Mouse (Mus musculus): ENCODE data around the gene Auh. TPM values are rescaled to one million over a fixed set of nuclear protein-coding genes. Genes with fewer than 3 reads are reported as not detected.

Auh gene
- polyA plus RNA-seq, 1 experiment from 2014 or later = 42.7 TPM

- Histone ChIP-seq H3K9ac (no peak overlapping the region), H3K27me3 (no peaks in the 10 kb centered on the region), H3K27ac (no peak overlapping the region), H3K4me1 (peaks cover 6% of the 10 kb centered on the region; the same call in 1 of the 2 replicates), H3K36me3 (replicated peaks) (no peaks in the 10 kb centered on the region; the same call in 1 of the 2 replicates), H3K9me3 (no peaks in the 10 kb centered on the region), H3K4me3 (replicated peaks) (no peak overlapping the region), H3K4me2 (no peak overlapping the region)
- 83% methylated on average over 10 of the region's 10 CpGs for WGBS
- ATAC-seq (ENCODE audit: low FRiP score) = no peak
These were observed 37.4 kb downstream of the Auh start for GRCm38 (mm10) chr13:52892065-52892503.

GRCm38 (mm10) chr13:52890313-52890712, 39.2 kb downstream of the Auh start:
- Histone ChIP-seq H3K36me3 (replicated peaks) (no peaks in the 10 kb centered on the region), H3K27me3 (no peaks in the 10 kb centered on the region), H3K4me2 (no peak overlapping the region), H3K4me3 (replicated peaks) (no peak overlapping the region), H3K9me3 (no peaks in the 10 kb centered on the region), H3K27ac (no peak overlapping the region), H3K9ac (no peak overlapping the region), H3K4me1 (peaks cover 6% of the 10 kb centered on the region; the same call in 1 of the 2 replicates)
- ATAC-seq (ENCODE audit: low FRiP score) = no peak
- 85% methylated on average over 9 of the region's 9 CpGs for WGBS

- no peaks in the 10 kb centered on the region for H3K9me3 ChIP-seq
- peaks cover 11% of the 10 kb centered on the region; the same call in 1 of the 2 replicates for H3K4me1 ChIP-seq
- no peaks in the 10 kb centered on the region for H3K36me3 ChIP-seq (replicated peaks)
- ATAC-seq (ENCODE audit: low FRiP score) = no peak
- no peak overlapping the region for H3K4me2 ChIP-seq
- no peaks in the 10 kb centered on the region for H3K27me3 ChIP-seq
- 85% methylated on average over 7 of the region's 7 CpGs for WGBS
- no peak overlapping the region for H3K4me3 ChIP-seq (replicated peaks)
- no peak overlapping the region for H3K9ac ChIP-seq
- no peak overlapping the region for H3K27ac ChIP-seq
These were observed 42.7 kb downstream of the Auh start for GRCm38 (mm10) chr13:52886779-52887178.

GRCm38 (mm10) chr13:52883960-52884326, 45.5 kb downstream of the Auh start:
- H3K27me3 ChIP-seq = no peaks in the 10 kb centered on the region

GRCm38 (mm10) chr13:52883084-52883959, 46.2 kb downstream of the Auh start:
- 79% methylated on average over 17 of the region's 19 CpGs for WGBS
- Histone ChIP-seq H3K27me3 (no peaks in the 10 kb centered on the region), H3K4me3 (replicated peaks) (no peak overlapping the region), H3K4me1 (peaks cover 20% of the 10 kb centered on the region), H3K27ac (no peak overlapping the region), H3K36me3 (replicated peaks) (no peaks in the 10 kb centered on the region), H3K9ac (no peak overlapping the region), H3K4me2 (no peak overlapping the region), H3K9me3 (no peaks in the 10 kb centered on the region)
- no peak for ATAC-seq (ENCODE audit: low FRiP score)

More at GRCm38 (mm10) chr13:52883960-52884326, 45.5 kb downstream of the Auh start:
- no peak overlapping the region for H3K27ac ChIP-seq
- no peak for ATAC-seq (ENCODE audit: low FRiP score)
- 86% methylated on average over 4 of the region's 4 CpGs for WGBS
- H3K4me1 ChIP-seq = peaks cover 18% of the 10 kb centered on the region
- no peak overlapping the region for H3K4me2 ChIP-seq
- no peaks in the 10 kb centered on the region for H3K9me3 ChIP-seq
- H3K36me3 ChIP-seq (replicated peaks) = no peaks in the 10 kb centered on the region
- no peak overlapping the region for H3K9ac ChIP-seq
- H3K4me3 ChIP-seq (replicated peaks) = no peak overlapping the region

- Histone ChIP-seq H3K4me2 (no peak overlapping the region), H3K27me3 (no peaks in the 10 kb centered on the region), H3K36me3 (replicated peaks) (no peaks in the 10 kb centered on the region), H3K9me3 (no peaks in the 10 kb centered on the region), H3K9ac (no peak overlapping the region), H3K4me3 (replicated peaks) (no peak overlapping the region), H3K4me1 (peaks cover 20% of the 10 kb centered on the region), H3K27ac (no peak overlapping the region)
- 44% methylated on average over 5 of the region's 5 CpGs for WGBS
- no peak for ATAC-seq (ENCODE audit: low FRiP score)
These were observed 49.1 kb downstream of the Auh start for GRCm38 (mm10) chr13:52880386-52880785.

GRCm38 (mm10) chr13:52879918-52880317, 49.6 kb downstream of the Auh start:
- no peaks in the 10 kb centered on the region for H3K9me3 ChIP-seq
- no peaks in the 10 kb centered on the region for H3K27me3 ChIP-seq
- ATAC-seq (ENCODE audit: low FRiP score) = no peak
- H3K27ac ChIP-seq = no peak overlapping the region
- H3K4me2 ChIP-seq = no peak overlapping the region
- no peak overlapping the region for H3K4me3 ChIP-seq (replicated peaks)
- WGBS = 33% methylated on average over 12 of the region's 12 CpGs
- peaks cover 20% of the 10 kb centered on the region for H3K4me1 ChIP-seq
- H3K36me3 ChIP-seq (replicated peaks) = no peaks in the 10 kb centered on the region
- no peak overlapping the region for H3K9ac ChIP-seq

GRCm38 (mm10) chr13:52879291-52879690, 50.2 kb downstream of the Auh start:
- Histone ChIP-seq H3K4me1 (peaks cover 20% of the 10 kb centered on the region), H3K36me3 (replicated peaks) (no peaks in the 10 kb centered on the region), H3K9me3 (no peaks in the 10 kb centered on the region), H3K27me3 (no peaks in the 10 kb centered on the region), H3K27ac (no peak overlapping the region), H3K4me2 (no peak overlapping the region), H3K9ac (no peak overlapping the region), H3K4me3 (replicated peaks) (no peak overlapping the region)
- WGBS = 81% methylated on average over 9 of the region's 9 CpGs
- no peak for ATAC-seq (ENCODE audit: low FRiP score)

- H3K4me3 ChIP-seq (replicated peaks) = no peak overlapping the region
- WGBS = 49% methylated on average over 7 of the region's 7 CpGs
- H3K27ac ChIP-seq = no peak overlapping the region
- no peaks in the 10 kb centered on the region for H3K36me3 ChIP-seq (replicated peaks)
- H3K4me1 ChIP-seq = peaks cover 18% of the 10 kb centered on the region
- H3K4me2 ChIP-seq = no peak overlapping the region
- no peak overlapping the region for H3K9ac ChIP-seq
- ATAC-seq (ENCODE audit: low FRiP score) = no peak
- H3K9me3 ChIP-seq = no peaks in the 10 kb centered on the region
- H3K27me3 ChIP-seq = no peaks in the 10 kb centered on the region
These were observed 50.7 kb downstream of the Auh start for GRCm38 (mm10) chr13:52878823-52879222.

- no peaks in the 10 kb centered on the region for H3K9me3 ChIP-seq
- peaks cover 16% of the 10 kb centered on the region for H3K4me1 ChIP-seq
- no peak overlapping the region for H3K27ac ChIP-seq
- 75% methylated on average over 25 of the region's 25 CpGs for WGBS
- no peak overlapping the region for H3K9ac ChIP-seq
- H3K4me2 ChIP-seq = no peak overlapping the region
- H3K4me3 ChIP-seq (replicated peaks) = no peak overlapping the region
- H3K36me3 ChIP-seq (replicated peaks) = no peaks in the 10 kb centered on the region
- H3K27me3 ChIP-seq = no peaks in the 10 kb centered on the region
- ATAC-seq (ENCODE audit: low FRiP score) = no peak
These were observed 53.7 kb downstream of the Auh start for GRCm38 (mm10) chr13:52875541-52876325.

GRCm38 (mm10) chr13:52875089-52875488, 54.4 kb downstream of the Auh start:
- Histone ChIP-seq H3K9ac (no peak overlapping the region), H3K27me3 (no peaks in the 10 kb centered on the region), H3K4me1 (peaks cover 11% of the 10 kb centered on the region), H3K9me3 (no peaks in the 10 kb centered on the region), H3K27ac (no peak overlapping the region), H3K36me3 (replicated peaks) (no peaks in the 10 kb centered on the region), H3K4me2 (no peak overlapping the region), H3K4me3 (replicated peaks) (no peak overlapping the region)
- 77% methylated on average over 6 of the region's 6 CpGs for WGBS
- no peak for ATAC-seq (ENCODE audit: low FRiP score)

GRCm38 (mm10) chr13:52874338-52874737, 55.1 kb downstream of the Auh start:
- ATAC-seq (ENCODE audit: low FRiP score) = no peak
- Histone ChIP-seq H3K4me3 (replicated peaks) (no peak overlapping the region), H3K27me3 (no peaks in the 10 kb centered on the region), H3K27ac (no peak overlapping the region), H3K4me1 (peaks cover 6% of the 10 kb centered on the region), H3K9me3 (no peaks in the 10 kb centered on the region), H3K4me2 (no peak overlapping the region), H3K9ac (no peak overlapping the region), H3K36me3 (replicated peaks) (no peaks in the 10 kb centered on the region)
- 91% methylated on average over 6 of the region's 6 CpGs for WGBS

All from forebrain, embryonic 12.5 days (tissue).